Mouse (Mus musculus): ENCODE data around the gene Eno4. TPM values are rescaled to one million over a fixed set of nuclear protein-coding genes. Genes with fewer than 3 reads are reported as not detected.

Eno4 gene
- polyA plus RNA-seq, 1 experiment from 2014 or later, result 0.70 TPM

DNA sequence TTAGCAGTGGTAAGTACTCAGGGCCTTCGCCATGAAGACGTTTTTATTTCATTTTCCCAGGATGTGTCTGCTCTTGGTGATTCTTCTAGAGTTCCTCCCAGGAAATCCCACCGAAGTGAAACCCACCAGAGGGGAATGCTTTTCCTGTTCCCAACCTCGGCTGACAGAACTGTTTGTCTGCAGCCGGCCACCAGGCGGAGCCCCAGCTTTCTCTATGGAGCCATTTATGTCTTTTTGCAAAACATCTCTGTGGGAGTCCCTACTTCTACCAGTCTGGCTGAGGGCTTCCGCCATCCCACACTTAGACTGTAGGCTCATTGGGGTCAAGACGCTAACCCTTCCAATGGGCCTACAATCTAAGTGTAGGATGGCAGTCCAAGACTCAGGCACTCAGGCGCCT lies 31.8 kb upstream of the Eno4 start:
- Histone ChIP-seq H3K4me1 (ENCODE audit: control insufficient read depth, insufficient read depth, low read length) (no peaks in the 10 kb centered on the region), H3K27ac (ENCODE audit: low read depth, low read length) (no peak overlapping the region), H3K36me3 (ENCODE audit: control insufficient read depth, insufficient read depth, low read length) (no peaks in the 10 kb centered on the region), H3K4me2 (replicated peaks; ENCODE audit: low read depth, low read length) (peak overlapping the region; percentile 49), H3K27me3 (ENCODE audit: control insufficient read depth, insufficient read depth, low read length) (peaks cover 6% of the 10 kb centered on the region; the same call in 1 of the 2 replicates), H3K4me3 (ENCODE audit: low read length) (peak overlapping the region; percentile 31), H3K9me3 (ENCODE audit: control insufficient read depth, low read length) (no peaks in the 10 kb centered on the region), H3K9ac (ENCODE audit: low read depth, low read length) (peak overlapping the region; percentile 19; the same call in 1 of the 2 replicates)
- peak; percentile 67 for ATAC-seq (ENCODE audit: low FRiP score, low TSS enrichment)
- 9% methylated on average over 9 of the region's 9 CpGs for WGBS

DNA sequence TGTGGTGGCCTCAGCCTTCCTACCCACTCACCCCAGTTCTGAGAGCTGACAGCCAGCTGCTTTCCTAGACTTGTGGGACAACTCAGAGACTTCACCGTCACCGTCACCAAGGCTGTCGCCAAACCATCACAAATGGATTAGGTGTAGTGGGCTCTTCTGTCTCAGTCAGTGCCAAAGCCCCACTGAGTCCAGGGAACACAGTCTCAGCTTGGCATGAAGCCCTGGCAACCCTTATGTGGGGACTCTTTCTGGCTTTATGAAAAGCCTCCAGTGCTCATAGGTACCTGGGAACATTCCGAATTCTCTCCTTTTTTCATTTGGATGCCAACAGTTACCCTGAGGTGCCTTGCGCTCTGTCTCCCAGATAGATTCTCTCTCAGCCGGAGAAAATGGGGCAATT lies 29.9 kb upstream of the Eno4 start:
- no peaks in the 10 kb centered on the region for H3K9me3 ChIP-seq (ENCODE audit: control insufficient read depth, low read length)
- H3K4me2 ChIP-seq (replicated peaks; ENCODE audit: low read depth, low read length), result no peak overlapping the region
- WGBS, result 91% methylated on average over 6 of the region's 6 CpGs
- H3K4me1 ChIP-seq (ENCODE audit: control insufficient read depth, insufficient read depth, low read length), result no peaks in the 10 kb centered on the region
- no peak overlapping the region for H3K4me3 ChIP-seq (ENCODE audit: low read length)
- no peaks in the 10 kb centered on the region for H3K36me3 ChIP-seq (ENCODE audit: control insufficient read depth, insufficient read depth, low read length)
- no peak for ATAC-seq (ENCODE audit: low FRiP score, low TSS enrichment)
- peaks cover 9% of the 10 kb centered on the region; the same call in 1 of the 2 replicates for H3K27me3 ChIP-seq (ENCODE audit: control insufficient read depth, insufficient read depth, low read length)
- no peak overlapping the region for H3K27ac ChIP-seq (ENCODE audit: low read depth, low read length)
- H3K9ac ChIP-seq (ENCODE audit: low read depth, low read length), result no peak overlapping the region

- H3K4me1 ChIP-seq (ENCODE audit: control insufficient read depth, insufficient read depth, low read length), result no peaks in the 10 kb centered on the region; the same call in 1 of the 2 replicates
- H3K9me3 ChIP-seq (ENCODE audit: control insufficient read depth, low read length), result no peaks in the 10 kb centered on the region
- H3K27me3 ChIP-seq (ENCODE audit: control insufficient read depth, insufficient read depth, low read length), result peaks cover 3% of the 10 kb centered on the region; the same call in 1 of the 2 replicates
- H3K4me3 ChIP-seq (ENCODE audit: low read length), result peak overlapping the region; percentile 12
- H3K4me2 ChIP-seq (replicated peaks; ENCODE audit: low read depth, low read length), result peak overlapping the region; percentile 29; the same call in 1 of the 2 replicates
- no peak for ATAC-seq (ENCODE audit: low FRiP score, low TSS enrichment)
- no peak overlapping the region for H3K9ac ChIP-seq (ENCODE audit: low read depth, low read length)
- H3K27ac ChIP-seq (ENCODE audit: low read depth, low read length), result no peak overlapping the region
- 14% methylated on average over 11 of the region's 11 CpGs for WGBS
- no peaks in the 10 kb centered on the region for H3K36me3 ChIP-seq (ENCODE audit: control insufficient read depth, insufficient read depth, low read length)
Measured at GRCm38 (mm10) chr19:58918597-58918996, 24.6 kb upstream of the Eno4 start.

DNA sequence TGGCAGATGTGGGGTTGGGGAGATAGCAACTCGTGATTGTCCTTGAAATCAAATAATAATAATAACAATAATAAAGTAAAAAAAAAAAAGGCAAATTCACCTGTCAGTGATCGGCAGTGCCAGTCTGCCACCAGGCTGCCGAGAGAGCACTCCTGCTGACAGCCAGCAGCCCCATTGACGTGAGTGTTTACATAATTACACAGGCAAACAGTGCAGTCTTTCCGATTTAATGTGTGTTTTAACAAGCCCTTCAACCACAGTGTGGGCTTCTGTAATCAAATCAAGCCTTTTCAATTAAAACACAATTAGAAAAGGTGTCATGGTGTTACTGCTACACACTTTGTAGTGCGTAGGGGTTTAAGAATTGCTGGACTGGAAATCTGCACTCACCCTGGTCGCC lies 24.1 kb upstream of the Eno4 start:
- no peak for ATAC-seq (ENCODE audit: low FRiP score, low TSS enrichment)
- Histone ChIP-seq H3K4me1 (ENCODE audit: control insufficient read depth, insufficient read depth, low read length) (no peaks in the 10 kb centered on the region; the same call in 1 of the 2 replicates), H3K27ac (ENCODE audit: low read depth, low read length) (no peak overlapping the region), H3K4me3 (ENCODE audit: low read length) (peak overlapping the region; percentile 12; the same call in 1 of the 2 replicates), H3K27me3 (ENCODE audit: control insufficient read depth, insufficient read depth, low read length) (peaks cover 3% of the 10 kb centered on the region; the same call in 1 of the 2 replicates), H3K9me3 (ENCODE audit: control insufficient read depth, low read length) (no peaks in the 10 kb centered on the region), H3K4me2 (replicated peaks; ENCODE audit: low read depth, low read length) (no peak overlapping the region; the same call in 1 of the 2 replicates), H3K36me3 (ENCODE audit: control insufficient read depth, insufficient read depth, low read length) (no peaks in the 10 kb centered on the region), H3K9ac (ENCODE audit: low read depth, low read length) (no peak overlapping the region)
- WGBS, result 16% methylated on average over 7 of the region's 7 CpGs

GRCm38 (mm10) chr19:58931081-58931800 lies 12.0 kb upstream of the Eno4 start:
- no peak overlapping the region for H3K4me2 ChIP-seq (replicated peaks; ENCODE audit: low read depth, low read length)
- H3K4me3 ChIP-seq (ENCODE audit: low read length), result no peak overlapping the region
- no peak overlapping the region for H3K9ac ChIP-seq (ENCODE audit: low read depth, low read length)
- no peak overlapping the region for H3K27ac ChIP-seq (ENCODE audit: low read depth, low read length)
- no peaks in the 10 kb centered on the region for H3K9me3 ChIP-seq (ENCODE audit: control insufficient read depth, low read length)
- H3K4me1 ChIP-seq (ENCODE audit: control insufficient read depth, insufficient read depth, low read length), result no peaks in the 10 kb centered on the region
- WGBS, result 34% methylated on average over 16 of the region's 16 CpGs
- peaks cover 35% of the 10 kb centered on the region for H3K27me3 ChIP-seq (ENCODE audit: control insufficient read depth, insufficient read depth, low read length)
- no peaks in the 10 kb centered on the region for H3K36me3 ChIP-seq (ENCODE audit: control insufficient read depth, insufficient read depth, low read length)
- ATAC-seq (ENCODE audit: low FRiP score, low TSS enrichment), result no peak

DNA sequence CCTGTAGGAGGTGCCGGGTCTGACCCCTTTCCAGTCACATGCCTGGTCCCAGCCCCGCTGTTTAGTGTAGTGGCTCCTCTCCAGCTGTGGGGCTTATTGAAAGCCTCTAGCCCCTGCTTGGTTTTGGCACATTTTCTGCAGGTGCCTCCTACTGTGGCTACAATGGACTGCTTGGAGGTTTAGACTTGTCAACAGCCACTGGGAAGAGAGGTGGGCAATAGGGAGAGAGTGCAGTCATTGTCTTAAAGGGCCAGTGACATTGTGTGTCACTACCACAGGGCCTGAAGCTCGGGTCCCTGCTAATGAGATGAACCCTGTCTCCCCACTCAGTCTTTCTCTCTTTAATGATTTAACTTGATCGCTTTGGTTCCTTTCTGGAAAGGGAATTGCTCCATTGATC lies 10.2 kb upstream of the Eno4 start:
- peaks cover 35% of the 10 kb centered on the region for H3K27me3 ChIP-seq (ENCODE audit: control insufficient read depth, insufficient read depth, low read length)
- 16% methylated on average over 4 of the region's 4 CpGs for WGBS

GRCm38 (mm10) chr19:58945959-58946358 lies 2.7 kb downstream of the Eno4 start:
- WGBS, result 83% methylated on average over 7 of the region's 7 CpGs
- ATAC-seq (ENCODE audit: low FRiP score, low TSS enrichment), result no peak
- Histone ChIP-seq H3K9ac (ENCODE audit: low read depth, low read length) (no peak overlapping the region), H3K4me3 (ENCODE audit: low read length) (no peak overlapping the region), H3K4me2 (replicated peaks; ENCODE audit: low read depth, low read length) (no peak overlapping the region), H3K4me1 (ENCODE audit: control insufficient read depth, insufficient read depth, low read length) (peaks cover 11% of the 10 kb centered on the region; the same call in 1 of the 2 replicates), H3K9me3 (ENCODE audit: control insufficient read depth, low read length) (no peaks in the 10 kb centered on the region), H3K27ac (ENCODE audit: low read depth, low read length) (no peak overlapping the region), H3K27me3 (ENCODE audit: control insufficient read depth, insufficient read depth, low read length) (peaks cover 4% of the 10 kb centered on the region; the same call in 1 of the 2 replicates), H3K36me3 (ENCODE audit: control insufficient read depth, insufficient read depth, low read length) (no peaks in the 10 kb centered on the region)

More for the DNA sequence above, 10.2 kb upstream of the Eno4 start:
- no peak overlapping the region for H3K27ac ChIP-seq (ENCODE audit: low read depth, low read length)
- no peak for ATAC-seq (ENCODE audit: low FRiP score, low TSS enrichment)
- H3K9me3 ChIP-seq (ENCODE audit: control insufficient read depth, low read length), result no peaks in the 10 kb centered on the region
- no peaks in the 10 kb centered on the region for H3K36me3 ChIP-seq (ENCODE audit: control insufficient read depth, insufficient read depth, low read length)
- no peak overlapping the region for H3K4me3 ChIP-seq (ENCODE audit: low read length)
- H3K4me1 ChIP-seq (ENCODE audit: control insufficient read depth, insufficient read depth, low read length), result no peaks in the 10 kb centered on the region
- H3K4me2 ChIP-seq (replicated peaks; ENCODE audit: low read depth, low read length), result no peak overlapping the region
- no peak overlapping the region for H3K9ac ChIP-seq (ENCODE audit: low read depth, low read length)

- no peaks in the 10 kb centered on the region for H3K4me1 ChIP-seq (ENCODE audit: control insufficient read depth, insufficient read depth, low read length)
- ATAC-seq (ENCODE audit: low FRiP score, low TSS enrichment), result no peak
- H3K36me3 ChIP-seq (ENCODE audit: control insufficient read depth, insufficient read depth, low read length), result no peaks in the 10 kb centered on the region
- no peak overlapping the region for H3K27ac ChIP-seq (ENCODE audit: low read depth, low read length)
- no peak overlapping the region for H3K4me2 ChIP-seq (replicated peaks; ENCODE audit: low read depth, low read length)
- 88% methylated on average over 3 of the region's 3 CpGs for WGBS
- H3K9ac ChIP-seq (ENCODE audit: low read depth, low read length), result no peak overlapping the region
- no peaks in the 10 kb centered on the region for H3K9me3 ChIP-seq (ENCODE audit: control insufficient read depth, low read length)
- H3K27me3 ChIP-seq (ENCODE audit: control insufficient read depth, insufficient read depth, low read length), result no peaks in the 10 kb centered on the region; the same call in 1 of the 2 replicates
- no peak overlapping the region for H3K4me3 ChIP-seq (ENCODE audit: low read length)
Measured at GRCm38 (mm10) chr19:58951521-58951920, 8.3 kb downstream of the Eno4 start.

GRCm38 (mm10) chr19:58952236-58952635 lies 9.0 kb downstream of the Eno4 start:
- no peaks in the 10 kb centered on the region for H3K9me3 ChIP-seq (ENCODE audit: control insufficient read depth, low read length)
- 72% methylated on average over 13 of the region's 13 CpGs for WGBS
- ATAC-seq (ENCODE audit: low FRiP score, low TSS enrichment), result no peak

More at GRCm38 (mm10) chr19:58952236-58952635, 9.0 kb downstream of the Eno4 start:
- Histone ChIP-seq H3K4me1 (ENCODE audit: control insufficient read depth, insufficient read depth, low read length) (no peaks in the 10 kb centered on the region), H3K4me3 (ENCODE audit: low read length) (no peak overlapping the region), H3K9ac (ENCODE audit: low read depth, low read length) (no peak overlapping the region), H3K27ac (ENCODE audit: low read depth, low read length) (no peak overlapping the region), H3K27me3 (ENCODE audit: control insufficient read depth, insufficient read depth, low read length) (no peaks in the 10 kb centered on the region; the same call in 1 of the 2 replicates), H3K36me3 (ENCODE audit: control insufficient read depth, insufficient read depth, low read length) (no peaks in the 10 kb centered on the region), H3K4me2 (replicated peaks; ENCODE audit: low read depth, low read length) (no peak overlapping the region)
